Mouse (Mus musculus) kidney, postnatal 25 days (tissue): Measurements from ENCODE around the gene Hsd3b7.
A peak's percentile ranks its signal among the peaks of the same experiment; 100 is the strongest.

Experiments
- DNase-seq, 2 experiments: peaks; one replicate each; pipeline ENCODE4 v3.0.0; 2021; ENCODE audit warnings: mixed read lengths in 2 of 2

Gene Hsd3b7

DNA sequence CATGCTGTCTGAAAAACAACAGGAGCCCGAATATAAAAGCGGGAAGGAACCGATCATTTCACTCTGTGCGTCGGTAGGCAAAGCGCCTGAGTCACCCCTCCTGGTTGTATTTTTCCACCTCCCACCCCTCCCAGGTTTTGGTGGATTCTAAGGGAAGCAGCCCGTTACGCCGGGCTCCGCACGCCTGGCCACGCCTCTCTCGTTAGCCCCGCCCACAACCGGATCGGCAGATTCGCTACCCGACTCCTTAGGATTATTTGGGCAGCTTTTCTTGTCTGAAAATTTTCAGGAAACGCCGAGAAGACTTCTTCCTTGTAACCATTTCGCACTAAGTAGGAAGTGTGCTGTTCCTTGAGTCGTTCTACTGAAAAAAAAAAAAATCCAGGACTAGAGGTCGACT lies 24.0 kb upstream of the Hsd3b7 start, which contains the start of gene Setd1a:
Setd1a (plus strand) TSS at position 245 of the 400 bp plus-strand sequence.
- DNase-seq: peak; percentile 91 to 95

- DNase-seq: peak; percentile 98 to 99
These were observed 23.4 kb upstream of the Hsd3b7 start for GRCm38 (mm10) chr7:127776878-127777473.

- peak; percentile 64 to 82 for DNase-seq
These were observed 22.7 kb upstream of the Hsd3b7 start for GRCm38 (mm10) chr7:127777474-127778266.

GRCm38 (mm10) chr7:127778350-127778749 lies 22.1 kb upstream of the Hsd3b7 start:
- no peak for DNase-seq

DNA sequence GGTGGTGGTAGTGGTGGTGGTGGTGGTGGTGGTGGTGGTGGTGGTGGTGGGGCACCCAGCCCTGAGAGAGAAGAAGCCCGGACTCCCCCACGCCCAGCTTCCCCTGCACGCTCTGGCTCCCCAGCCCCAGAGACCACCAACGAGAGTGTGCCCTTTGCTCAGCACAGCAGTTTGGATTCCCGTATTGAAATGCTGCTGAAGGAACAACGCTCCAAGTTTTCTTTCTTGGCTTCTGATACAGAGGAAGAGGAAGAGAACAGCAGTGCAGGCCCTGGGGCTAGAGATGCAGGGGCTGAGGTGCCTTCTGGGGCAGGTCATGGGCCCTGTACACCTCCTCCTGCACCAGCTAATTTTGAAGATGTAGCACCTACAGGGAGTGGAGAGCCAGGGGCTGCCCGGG lies 15.1 kb upstream of the Hsd3b7 start, which contains the start of gene Gm49388:
Gm49388 (plus strand) TSS at position 301 of the 400 bp plus-strand sequence.
- DNase-seq: no peak

- no peak for DNase-seq
These were observed 3.1 kb upstream of the Hsd3b7 start for GRCm38 (mm10) chr7:127797076-127797845.

DNA sequence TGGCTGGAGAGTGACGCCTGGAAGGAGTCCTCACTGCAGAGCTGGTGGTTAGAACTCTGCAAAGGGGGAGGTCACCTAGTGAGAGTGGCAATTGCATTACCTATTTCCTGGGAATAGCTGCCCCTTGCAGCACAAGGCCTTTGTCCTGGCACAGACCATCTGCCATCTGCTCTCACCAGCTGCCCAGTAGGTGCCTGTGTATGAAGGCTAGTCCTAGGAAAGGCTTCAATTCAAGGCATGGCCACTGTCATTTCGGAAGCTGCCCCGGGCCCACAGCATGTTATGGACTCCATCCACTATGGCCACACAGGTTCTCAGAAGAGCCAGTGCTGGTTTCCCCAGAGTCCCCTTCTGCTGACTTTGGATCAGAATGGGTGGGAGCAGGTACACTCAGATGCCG lies 1.8 kb upstream of the Hsd3b7 start:
- DNase-seq: no peak

DNA sequence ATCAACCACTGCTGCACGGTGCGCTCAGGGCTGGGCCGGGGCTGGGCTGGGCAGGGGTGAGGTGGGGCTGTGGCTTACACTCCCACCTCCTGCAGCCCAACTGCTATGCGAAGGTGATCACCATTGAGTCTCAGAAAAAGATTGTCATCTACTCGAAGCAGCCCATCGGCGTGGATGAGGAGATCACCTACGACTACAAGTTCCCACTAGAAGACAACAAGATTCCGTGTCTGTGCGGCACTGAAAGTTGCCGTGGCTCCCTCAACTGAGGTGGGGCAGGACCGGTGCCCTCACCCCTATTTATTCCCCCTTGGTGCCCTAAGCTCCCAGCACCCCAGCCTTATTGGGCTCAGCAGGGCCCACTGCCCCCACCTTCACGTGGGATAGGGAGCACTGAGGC lies 1.2 kb upstream of the Hsd3b7 start:
- no peak for DNase-seq

DNA sequence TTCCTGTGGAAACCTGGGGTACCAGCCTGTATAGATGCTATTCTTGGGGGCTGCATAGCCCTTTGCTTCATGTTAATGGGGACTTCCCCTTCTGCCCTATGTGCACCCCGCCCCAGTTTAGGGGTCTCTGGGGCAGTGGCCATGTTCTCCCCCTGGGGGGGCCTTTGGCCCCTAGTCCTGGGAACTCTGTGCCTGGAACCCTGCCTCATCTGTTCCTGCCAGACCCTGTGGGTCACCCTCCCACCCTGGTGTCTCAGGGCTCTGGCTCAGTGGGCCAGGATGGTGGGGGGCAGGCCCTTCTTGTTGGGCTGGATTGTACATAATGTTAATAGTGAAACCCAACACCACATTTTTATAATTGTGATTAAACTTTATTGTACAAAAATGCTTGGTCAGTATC lies 666 bp upstream of the Hsd3b7 start:
- peak in 1 of 2 experiments; percentile 31 for DNase-seq

DNA sequence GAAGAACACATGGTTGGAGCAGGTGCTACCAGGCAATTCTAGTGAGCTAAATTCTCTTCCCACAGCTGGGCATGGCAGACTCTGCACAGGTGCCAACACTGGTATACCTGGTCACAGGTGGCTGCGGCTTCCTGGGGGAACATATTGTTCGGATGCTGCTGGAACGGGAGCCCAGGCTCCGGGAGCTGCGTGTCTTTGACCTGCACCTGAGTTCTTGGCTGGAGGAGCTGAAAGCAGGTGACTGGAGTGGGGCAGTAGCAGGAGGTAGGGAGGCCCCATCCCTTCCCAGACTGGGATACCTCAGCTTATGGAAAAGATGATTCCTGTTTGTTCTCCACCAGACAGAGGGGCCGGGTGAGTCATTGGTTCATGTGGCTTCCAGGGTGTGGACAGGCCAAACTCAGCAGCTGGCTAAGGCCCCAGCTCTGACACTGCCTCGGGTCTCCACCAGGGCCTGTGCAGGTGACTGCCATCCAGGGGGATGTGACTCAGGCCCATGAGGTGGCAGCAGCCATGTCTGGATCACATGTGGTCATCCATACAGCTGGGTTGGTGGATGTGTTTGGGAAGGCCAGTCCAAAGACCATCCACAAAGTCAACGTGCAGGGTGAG lies 712 bp downstream of the Hsd3b7 start:
- peak in 1 of 2 experiments; percentile 58 for DNase-seq

DNA sequence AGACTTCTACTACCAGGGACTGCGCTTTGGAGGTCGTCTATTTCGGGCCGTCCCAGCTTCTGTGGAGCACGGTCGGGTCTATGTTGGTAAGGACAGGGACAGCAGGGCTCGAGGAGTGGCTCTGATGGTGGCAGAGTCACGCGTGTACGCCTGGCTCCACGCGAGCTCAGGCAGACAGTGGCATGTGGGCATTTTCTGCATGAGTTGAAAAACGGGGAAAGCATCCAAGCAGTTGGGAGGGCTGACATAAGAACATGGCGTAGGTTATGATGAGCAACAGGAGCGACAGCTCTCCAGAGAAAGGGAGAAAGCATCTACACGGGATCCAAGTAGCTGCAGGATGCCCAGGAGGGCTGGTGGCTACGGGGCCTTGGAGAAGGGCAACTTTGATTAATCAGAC lies 1.9 kb downstream of the Hsd3b7 start:
- DNase-seq: peak in 1 of 2 experiments; percentile 43

DNA sequence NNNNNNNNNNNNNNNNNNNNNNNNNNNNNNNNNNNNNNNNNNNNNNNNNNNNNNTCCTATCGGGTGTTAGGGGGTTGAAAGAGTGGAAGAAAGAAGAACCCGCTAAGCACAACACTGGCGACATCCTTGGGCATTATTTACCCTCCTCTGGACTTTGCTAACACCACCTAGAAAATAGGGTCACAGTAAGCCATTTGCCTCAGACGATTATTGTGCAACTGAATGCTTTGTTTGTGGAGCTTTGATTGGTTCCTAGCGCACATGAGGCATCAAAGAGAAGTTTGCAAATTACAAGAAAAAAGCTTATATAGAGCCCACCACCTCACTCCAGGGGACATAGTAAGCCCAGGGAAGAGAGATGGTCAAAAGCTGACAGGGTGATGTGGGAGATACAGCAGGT lies 8.4 kb downstream of the Hsd3b7 start:
- no peak for DNase-seq

GRCm38 (mm10) chr7:127809846-127810245 lies 9.4 kb downstream of the Hsd3b7 start:
- DNase-seq: no peak

DNA sequence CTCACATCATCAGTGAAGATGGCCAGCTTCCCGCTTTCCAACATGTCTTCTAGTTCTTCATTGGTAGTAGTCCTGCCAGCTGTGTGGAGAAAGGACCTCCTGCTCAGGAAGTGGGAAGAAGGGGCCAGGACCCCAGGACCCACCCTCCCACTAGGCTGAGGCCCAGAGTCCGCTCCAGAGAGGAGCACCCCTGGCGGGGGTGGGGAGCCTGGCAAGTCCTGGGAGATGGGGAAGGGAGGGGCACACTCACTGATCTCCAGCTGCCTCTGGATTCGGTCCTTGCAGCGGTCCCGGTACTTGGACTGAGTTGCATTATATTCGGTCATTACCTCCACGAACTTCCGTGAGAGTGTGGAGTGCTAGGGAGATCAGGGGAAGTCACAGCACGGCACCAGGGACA lies 10.2 kb downstream of the Hsd3b7 start:
- no peak for DNase-seq

DNA sequence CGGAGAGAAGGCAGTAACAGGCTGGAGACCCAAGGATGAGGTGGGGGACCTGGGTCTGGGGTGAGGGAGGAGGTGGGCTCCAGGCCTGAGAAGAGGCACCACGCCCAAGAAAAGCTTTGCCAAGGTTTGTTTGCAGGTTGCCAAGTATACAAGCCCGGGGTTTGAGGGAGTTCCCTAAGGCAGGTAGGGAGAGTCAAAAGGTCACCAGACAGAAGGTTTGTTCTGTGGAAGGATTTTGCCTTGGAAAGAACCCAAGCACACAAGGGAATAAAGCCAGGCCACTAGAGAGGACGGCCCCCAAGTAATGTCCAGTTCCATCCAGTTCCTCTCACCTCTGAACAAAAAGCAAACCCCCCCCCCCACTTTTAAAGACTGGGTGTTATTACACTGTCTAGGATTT lies 10.8 kb downstream of the Hsd3b7 start:
- DNase-seq: no peak

GRCm38 (mm10) chr7:127812292-127812691 lies 11.9 kb downstream of the Hsd3b7 start:
- peak in 1 of 2 experiments; percentile 34 for DNase-seq

GRCm38 (mm10) chr7:127813821-127814220 lies 13.4 kb downstream of the Hsd3b7 start:
- DNase-seq: peak in 1 of 2 experiments; percentile 59

- peak; percentile 61 to 78 for DNase-seq
These were observed 14.0 kb downstream of the Hsd3b7 start for GRCm38 (mm10) chr7:127814241-127814921.

GRCm38 (mm10) chr7:127815116-127815665 lies 14.8 kb downstream of the Hsd3b7 start:
- DNase-seq: no peak

DNA sequence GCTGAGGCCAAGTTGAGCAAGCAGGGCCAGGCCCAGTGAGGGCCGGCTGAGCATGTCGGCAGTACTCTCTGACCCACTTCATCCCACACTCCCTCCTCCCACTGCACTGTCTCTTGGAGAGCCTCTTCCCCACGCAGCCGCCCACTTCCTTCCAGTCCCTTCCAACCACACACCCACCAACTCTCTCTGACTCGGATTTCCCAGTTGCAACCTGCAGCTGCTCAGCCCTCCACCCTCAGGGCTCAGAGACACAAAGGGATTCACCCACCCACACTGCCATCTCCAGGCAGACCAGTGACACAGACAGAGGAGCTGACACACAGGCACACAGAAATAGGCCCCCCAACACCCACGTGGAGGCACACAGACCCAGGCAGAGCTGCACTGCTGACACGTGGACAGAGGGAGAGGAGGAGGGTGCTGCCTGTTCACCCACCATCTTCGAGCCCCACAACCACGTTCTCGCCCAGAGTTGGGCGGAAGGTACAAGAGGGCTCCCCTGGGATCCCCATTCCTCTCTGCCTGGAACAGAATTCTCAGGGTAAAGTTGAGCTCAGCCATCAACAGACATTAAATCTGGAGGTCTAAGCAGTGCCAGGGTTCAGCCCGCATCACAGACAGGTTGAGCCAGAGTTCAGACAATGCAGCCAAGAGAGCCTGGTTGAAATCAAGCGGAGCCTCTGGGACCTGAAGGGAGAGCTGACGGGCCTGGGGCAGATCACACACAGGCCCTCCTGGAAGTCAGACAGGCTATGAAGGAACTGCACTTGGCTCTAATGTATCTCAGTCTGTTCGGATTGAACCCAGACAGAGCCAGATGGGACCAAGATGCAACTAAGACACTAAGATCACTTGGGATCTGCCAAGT lies 15.8 kb downstream of the Hsd3b7 start:
- DNase-seq: peak; percentile 50 to 76

- no peak for DNase-seq
These were observed 16.6 kb downstream of the Hsd3b7 start for GRCm38 (mm10) chr7:127817053-127817452.
